Comparison of ENCODE assay signal across 16 mouse cellular contexts in genomic region chr4:97912155-97912554, GRCm38 (mm10).
A peak's percentile ranks its signal among the peaks of the same experiment; 100 is the strongest.
DNase-seq lines count a peak whose midpoint lies in the region; ATAC-seq and TF ChIP-seq lines count a peak whose summit lies in the region.
"Had no signal": no experiment of that assay in that cellular context is flagged by ENCODE, and none has a peak within 500 bp of the region (broad histone marks: within the 10 kb centered on the region; RNA-seq: fewer than 3 reads in every experiment).

No protein-coding gene starts in this region.

- peak; percentile 26 to 37 for DNase-seq in cerebellum, adult 2 months
- no peak for DNase-seq in cerebellum, adult 11-12 months
- peak; percentile 42 to 48 for DNase-seq in heart, adult 18-20 months
- no peak for DNase-seq in heart, postnatal 14 days
- peak; percentile 59 for DNase-seq in midbrain, postnatal 0 days (ENCODE audit: low spot score)
- no peak for DNase-seq in urinary bladder, postnatal 14 days (ENCODE audit: low spot score)
- DNase-seq: gastrocnemius, postnatal 25 days; kidney, postnatal 10 days; lung, adult 2 months; midbrain, embryonic 14.5 days had no signal

- no peaks in the 10 kb centered on the region for H3K27me3 ChIP-seq in cerebellum, adult 2 months (ENCODE audit: control insufficient read depth, insufficient read depth, low read length)
- no peaks in the 10 kb centered on the region for H3K27me3 ChIP-seq in midbrain, postnatal 0 days (ENCODE audit: insufficient read depth, low read length)
- H3K27me3 ChIP-seq in midbrain, embryonic 13.5 days = no peaks in the 10 kb centered on the region
- no peaks in the 10 kb centered on the region for H3K27me3 ChIP-seq in neural tube, embryonic 14.5 days (ENCODE audit: control insufficient read depth, insufficient read depth, low read length)
- H3K27me3 ChIP-seq: CH12.LX; embryonic facial prominence, embryonic 12.5 days had no signal

- H3K27ac ChIP-seq in cerebellum, adult 2 months (ENCODE audit: insufficient read depth, low read length) = peak overlapping the region; percentile 47; the same call in 1 of the 2 replicates
- no peak overlapping the region for H3K27ac ChIP-seq in midbrain, postnatal 0 days (ENCODE audit: low read depth, low read length)
- H3K27ac ChIP-seq in midbrain, embryonic 13.5 days = no peak overlapping the region
- H3K27ac ChIP-seq in neural tube, embryonic 14.5 days (ENCODE audit: low read depth, low read length) = no peak overlapping the region
- H3K27ac ChIP-seq: embryonic facial prominence, embryonic 12.5 days; macrophage had no signal

- intact Hi-C loops in heart, postnatal 14 days (cut with DNase I) = no loop called here

- no peak overlapping the region for H3K9ac ChIP-seq in midbrain, postnatal 0 days (replicated peaks; ENCODE audit: low read length, poor library complexity, severe bottlenecking)
- H3K9ac ChIP-seq in midbrain, embryonic 13.5 days (replicated peaks) = no peak overlapping the region
- H3K9ac ChIP-seq in neural tube, embryonic 14.5 days (replicated peaks; ENCODE audit: low read depth, low read length) = no peak overlapping the region
- H3K9ac ChIP-seq: embryonic facial prominence, embryonic 12.5 days had no signal

- peaks cover 29% of the 10 kb centered on the region for H3K4me1 ChIP-seq in cerebellum, adult 2 months (ENCODE audit: control insufficient read depth, insufficient read depth, low read length)
- no peaks in the 10 kb centered on the region; the same call in 1 of the 2 replicates for H3K4me1 ChIP-seq in midbrain, postnatal 0 days (ENCODE audit: insufficient read depth, low read length)
- H3K4me1 ChIP-seq in midbrain, embryonic 13.5 days (replicated peaks) = peaks cover 28% of the 10 kb centered on the region
- H3K4me1 ChIP-seq in neural tube, embryonic 14.5 days (ENCODE audit: control insufficient read depth, insufficient read depth, low read length) = 0 out of 2 replicates have a peak, but pooled peaks cover 7% of the 10 kb centered on the region
- H3K4me1 ChIP-seq: embryonic facial prominence, embryonic 12.5 days had no signal

- ATAC-seq in midbrain, postnatal 0 days (ENCODE audit: low FRiP score) = no peak
- ATAC-seq in midbrain, embryonic 13.5 days = no peak
- ATAC-seq in neural tube, embryonic 14.5 days (ENCODE audit: low read depth) = peak; percentile 70
- ATAC-seq: intestine, embryonic 16.5 days had no signal

- H3K9me3 ChIP-seq in midbrain, postnatal 0 days (ENCODE audit: low read length) = no peaks in the 10 kb centered on the region
- no peaks in the 10 kb centered on the region for H3K9me3 ChIP-seq in midbrain, embryonic 13.5 days
- H3K9me3 ChIP-seq in neural tube, embryonic 14.5 days (ENCODE audit: control insufficient read depth, low read length) = no peaks in the 10 kb centered on the region
- H3K9me3 ChIP-seq: embryonic facial prominence, embryonic 12.5 days had no signal

- no peak for TF ChIP-seq POLR2A in cerebellum, adult 2 months (IDR thresholded peaks at IDR 0.05; ENCODE audit: borderline replicate concordance, insufficient read depth, low read length)

- no peak overlapping the region for H3K4me2 ChIP-seq in midbrain, postnatal 0 days (ENCODE audit: low read depth, low read length, poor library complexity, severe bottlenecking)
- H3K4me2 ChIP-seq in midbrain, embryonic 13.5 days (replicated peaks) = no peak overlapping the region
- no peak overlapping the region for H3K4me2 ChIP-seq in neural tube, embryonic 14.5 days (ENCODE audit: low read depth, low read length)
- H3K4me2 ChIP-seq: embryonic facial prominence, embryonic 12.5 days had no signal

- 38% methylated on average over 6 of the region's 6 CpGs for WGBS in cerebellum, adult 2 months
- WGBS in midbrain, postnatal 0 days = 74% methylated on average over 6 of the region's 6 CpGs
- WGBS in midbrain, embryonic 13.5 days = 77% methylated on average over 6 of the region's 6 CpGs
- 42% methylated on average over 6 of the region's 6 CpGs for WGBS in neural tube, embryonic 14.5 days

- no peak for TF ChIP-seq CTCF in cerebellum, adult 2 months (IDR thresholded peaks at IDR 0.05; ENCODE audit: borderline replicate concordance, insufficient read depth, low read depth, low read length)
- TF ChIP-seq CTCF in midbrain, postnatal 0 days (IDR thresholded peaks at IDR 0.05) = no peak

- H3K4me3 ChIP-seq in cerebellum, adult 2 months (replicated peaks; ENCODE audit: insufficient read depth, low read depth, low read length) = no peak overlapping the region
- no peak overlapping the region for H3K4me3 ChIP-seq in midbrain, postnatal 0 days (ENCODE audit: low read depth, low read length)
- H3K4me3 ChIP-seq in midbrain, embryonic 13.5 days (replicated peaks) = no peak overlapping the region
- H3K4me3 ChIP-seq in neural tube, embryonic 14.5 days (ENCODE audit: low read depth, low read length) = no peak overlapping the region
- H3K4me3 ChIP-seq: embryonic facial prominence, embryonic 12.5 days had no signal

- no peaks in the 10 kb centered on the region for H3K36me3 ChIP-seq in midbrain, postnatal 0 days (ENCODE audit: insufficient read depth, low read length)
- no peaks in the 10 kb centered on the region for H3K36me3 ChIP-seq in midbrain, embryonic 13.5 days
- H3K36me3 ChIP-seq in neural tube, embryonic 14.5 days (ENCODE audit: control insufficient read depth, insufficient read depth, low read length) = no peaks in the 10 kb centered on the region
- H3K36me3 ChIP-seq: embryonic facial prominence, embryonic 12.5 days had no signal

Comparison
In these comparisons a context has a peak if more than half of its experiments do, and no peak if none do; other contexts are left out.
1. DNase-seq: peak in cerebellum, adult 2 months (2 of 2), heart, adult 18-20 months (2 of 2) and midbrain, postnatal 0 days (single experiment); none in cerebellum, adult 11-12 months (single experiment), heart, postnatal 14 days (0 of 2) and urinary bladder, postnatal 14 days (single experiment).